Mouse (Mus musculus) hindbrain, embryonic 11.5 days (tissue): ENCODE measurements at regions not wholly inside any gene's neighbourhood (a gene's known extent, or its start where the extent isn't known, plus 50 kb on each side); places are given as distances from the start of the nearest gene placed in this dataset.

ENCODE experiments used
- ATAC-seq: fragments of 200-750 bp; cut with Nextera tagmentation; 2 replicates; pipeline ENCODE4 v1.8.0; 2017; ENCODE audit warnings: mild to moderate bottlenecking, moderate TSS enrichment, moderate library complexity; ENCODE audit not compliant: low FRiP score
- DNase-seq: peaks from one replicate; pipeline ENCODE4 v3.0.0-alpha.2; 2015; ENCODE audit warnings: low spot score
- H3K27ac ChIP-seq: fragments of 300-500 bp; sonication (generic); 2 replicates; pipeline ENCODE4 v1.5.1; 2014; ENCODE audit warnings: mild to moderate bottlenecking, low read depth, low read length
- H3K27me3 ChIP-seq: fragments of 300-500 bp; sonication (generic); 2 replicates; pipeline ENCODE4 v1.6.1; 2014; ENCODE audit warnings: mild to moderate bottlenecking, low read length, moderate library complexity, mixed read lengths; ENCODE audit not compliant: control insufficient read depth, insufficient read depth
- H3K36me3 ChIP-seq: fragments of 300-500 bp; sonication (generic); 2 replicates; pipeline ENCODE4 v1.6.1; 2014; ENCODE audit warnings: mild to moderate bottlenecking, low read length, moderate library complexity, mixed read lengths; ENCODE audit not compliant: control insufficient read depth, insufficient read depth
- H3K4me1 ChIP-seq: fragments of 300-500 bp; sonication (generic); replicated peaks from 2 replicates; pipeline ENCODE4 v1.6.1; 2014; ENCODE audit warnings: low read length, mixed read lengths; ENCODE audit not compliant: control insufficient read depth, insufficient read depth
- H3K4me2 ChIP-seq: fragments of 300-500 bp; sonication (generic); replicated peaks from 2 replicates; pipeline ENCODE4 v1.6.1; 2014; ENCODE audit warnings: mild to moderate bottlenecking, low read depth, low read length
- H3K4me3 ChIP-seq: fragments of 300-500 bp; sonication (generic); 2 replicates; pipeline ENCODE4 v1.5.1; 2014; ENCODE audit warnings: low read depth, low read length
- H3K9ac ChIP-seq: fragments of 300-500 bp; sonication (generic); 2 replicates; pipeline ENCODE4 v1.6.1; 2014; ENCODE audit warnings: low read depth, low read length
- H3K9me3 ChIP-seq: fragments of 300-500 bp; sonication (generic); 2 replicates; pipeline ENCODE4 v1.6.1; 2016; ENCODE audit warnings: low read length; ENCODE audit not compliant: control insufficient read depth
- WGBS: fragments of 180-500 bp; shearing (Covaris S2); extraction: QIAGEN DNeasy Blood & Tissue Kit; methylation state at CpG from one replicate; pipeline ENCODE4 v1.1.7; 2014; 5-methylcytosine and 5-hydroxymethylcytosine counted together

DNA sequence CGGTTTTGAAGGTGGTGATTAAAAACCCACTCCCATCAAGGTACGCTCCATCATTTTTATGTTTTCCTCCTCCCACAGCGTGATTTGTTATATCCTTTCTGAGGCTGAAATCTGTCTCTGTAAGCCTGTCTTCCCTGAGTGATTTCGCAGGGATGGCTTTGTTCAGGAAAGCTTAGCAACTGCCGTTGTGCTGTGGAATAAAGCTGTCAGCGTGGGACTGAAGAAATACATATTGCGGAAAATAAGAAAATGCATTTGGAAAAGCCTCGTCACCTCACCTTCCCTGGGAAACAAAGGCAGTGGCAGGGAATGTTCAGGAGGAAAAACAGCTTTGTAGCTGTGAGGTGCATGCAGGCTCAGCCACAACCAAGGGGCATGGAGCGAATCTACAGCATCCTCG, 310.0 kb upstream of the Id4 start:
- Histone ChIP-seq H3K27ac (no peak overlapping the region), H3K4me2 (no peak overlapping the region), H3K4me1 (no peaks in the 10 kb centered on the region), H3K4me3 (no peak overlapping the region), H3K9me3 (no peaks in the 10 kb centered on the region), H3K36me3 (no peaks in the 10 kb centered on the region), H3K9ac (no peak overlapping the region), H3K27me3 (no peaks in the 10 kb centered on the region)
- WGBS, result 72% methylated on average over 10 of the region's 10 CpGs
- no peak for ATAC-seq
- DNase-seq, result no peak

DNA sequence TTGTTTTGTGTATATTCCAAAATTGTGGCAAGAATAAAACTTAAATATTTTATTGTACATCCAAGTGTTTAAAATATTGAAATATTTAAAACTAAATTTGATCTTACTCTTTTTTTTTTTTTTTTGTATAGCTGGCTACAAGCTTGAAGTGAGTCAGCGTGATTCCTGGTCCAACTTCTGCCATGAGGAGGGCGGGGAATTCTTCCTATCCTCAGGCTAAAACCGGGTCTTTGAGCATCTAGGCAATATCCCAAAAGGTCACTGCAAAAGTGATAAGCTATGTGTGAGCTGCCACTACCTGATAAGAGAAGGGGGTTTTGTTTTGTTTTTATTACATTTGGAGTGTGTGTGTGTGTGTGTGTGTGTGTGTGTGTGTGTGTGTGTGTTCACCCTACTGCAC, 308.1 kb upstream of the Id4 start:
- 85% methylated on average over 3 of the region's 3 CpGs for WGBS
- DNase-seq (no peak), ATAC-seq (no peak)
- Histone ChIP-seq H3K9me3 (no peaks in the 10 kb centered on the region), H3K4me2 (no peak overlapping the region), H3K9ac (no peak overlapping the region), H3K4me1 (no peaks in the 10 kb centered on the region), H3K27ac (no peak overlapping the region), H3K4me3 (no peak overlapping the region), H3K27me3 (no peaks in the 10 kb centered on the region), H3K36me3 (no peaks in the 10 kb centered on the region)

DNA sequence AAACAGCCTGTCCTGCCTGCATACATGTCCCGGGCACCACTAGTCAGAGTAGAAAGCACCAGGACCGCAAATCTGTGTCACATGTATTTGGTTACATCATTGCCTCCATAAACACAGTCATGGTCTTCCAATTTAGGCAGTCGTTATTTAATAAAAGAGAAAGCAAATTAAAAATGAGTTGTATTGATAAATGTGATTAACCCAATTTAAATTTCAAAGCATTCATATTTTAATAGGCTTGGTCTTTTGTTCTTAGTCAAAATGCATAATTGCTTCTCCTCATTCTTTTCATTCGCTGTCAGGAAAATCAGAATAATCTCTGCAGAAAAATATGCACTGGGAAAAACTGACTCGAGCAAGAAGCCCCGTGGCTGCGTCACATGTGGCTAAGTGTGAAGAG, 307.3 kb upstream of the Id4 start:
- DNase-seq, result no peak
- H3K27me3 ChIP-seq, result no peaks in the 10 kb centered on the region
- H3K4me2 ChIP-seq, result no peak overlapping the region
- ATAC-seq, result no peak
- no peaks in the 10 kb centered on the region for H3K36me3 ChIP-seq
- 82% methylated on average over 7 of the region's 7 CpGs for WGBS
- H3K9ac ChIP-seq, result no peak overlapping the region
- no peak overlapping the region for H3K27ac ChIP-seq
- H3K4me3 ChIP-seq, result no peak overlapping the region
- H3K4me1 ChIP-seq, result no peaks in the 10 kb centered on the region
- no peaks in the 10 kb centered on the region for H3K9me3 ChIP-seq

DNA sequence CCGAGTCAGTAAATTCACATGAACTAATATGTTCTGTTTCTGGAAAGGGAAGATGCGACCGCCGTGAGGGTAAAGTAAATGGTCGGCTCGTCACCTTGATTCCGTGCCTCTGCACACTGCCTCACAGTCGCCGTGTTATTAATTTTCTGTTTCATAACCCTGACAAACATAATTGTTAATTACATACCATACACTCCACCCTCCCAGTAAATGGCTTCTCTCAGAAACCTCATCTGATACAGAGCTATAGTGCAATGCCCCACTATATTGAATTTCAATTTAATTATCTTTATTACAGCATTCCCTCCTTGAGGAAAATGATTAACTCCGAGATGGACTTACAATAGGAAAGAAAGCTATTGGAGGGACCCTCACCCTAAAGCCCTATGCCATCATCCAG, 305.5 kb upstream of the Id4 start:
- Histone ChIP-seq H3K4me2 (no peak overlapping the region), H3K9me3 (no peaks in the 10 kb centered on the region), H3K4me3 (no peak overlapping the region), H3K36me3 (no peaks in the 10 kb centered on the region), H3K9ac (no peak overlapping the region), H3K27ac (no peak overlapping the region), H3K4me1 (no peaks in the 10 kb centered on the region), H3K27me3 (no peaks in the 10 kb centered on the region)
- ATAC-seq, result no peak
- no peak for DNase-seq
- 80% methylated on average over 10 of the region's 10 CpGs for WGBS

DNA sequence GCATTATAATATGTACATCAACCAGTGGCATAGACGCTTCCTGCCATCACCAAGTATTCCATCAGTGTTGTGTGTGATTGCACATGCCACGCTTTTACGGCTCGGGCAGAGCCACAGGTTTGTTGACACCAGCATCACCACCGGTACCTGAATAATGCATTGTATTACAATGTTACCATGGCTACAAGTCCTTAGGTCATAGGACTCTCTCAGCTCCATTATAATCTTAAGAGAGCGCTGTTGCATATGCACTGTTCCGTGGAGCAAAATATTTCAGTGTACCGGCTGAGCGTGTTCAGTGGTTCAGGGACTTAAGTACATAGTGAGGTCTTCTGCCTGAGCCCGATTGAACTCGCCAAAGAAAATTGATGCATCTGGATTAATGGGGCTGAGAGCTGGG, 303.4 kb upstream of the Id4 start:
- Histone ChIP-seq H3K27ac (no peak overlapping the region), H3K4me1 (no peaks in the 10 kb centered on the region), H3K9ac (no peak overlapping the region), H3K27me3 (no peaks in the 10 kb centered on the region), H3K4me3 (no peak overlapping the region), H3K36me3 (no peaks in the 10 kb centered on the region), H3K9me3 (no peaks in the 10 kb centered on the region), H3K4me2 (no peak overlapping the region)
- 88% methylated on average over 11 of the region's 11 CpGs for WGBS
- ATAC-seq, result no peak
- no peak for DNase-seq

DNA sequence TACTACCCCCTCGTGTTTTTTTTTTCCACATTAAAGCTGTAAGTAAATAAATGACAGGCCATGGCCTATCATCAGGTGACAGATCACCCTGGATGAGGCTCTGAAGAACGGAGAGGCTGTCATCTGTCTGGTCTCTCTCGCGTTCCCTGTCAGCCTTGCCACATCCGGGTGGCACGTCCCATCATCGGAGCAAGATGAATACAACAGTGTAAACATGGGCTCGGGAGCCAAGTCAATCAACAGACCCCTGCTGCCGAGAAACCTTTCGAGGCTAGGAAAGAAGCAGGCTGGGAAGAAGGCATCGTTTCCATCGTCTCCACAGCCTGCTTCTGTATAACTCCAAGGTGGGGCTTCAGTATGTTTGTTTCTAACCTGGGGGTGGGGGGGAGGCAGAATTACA, 286.8 kb upstream of the Id4 start:
- ATAC-seq (no peak), DNase-seq (no peak)
- Histone ChIP-seq H3K4me2 (no peak overlapping the region), H3K9me3 (no peaks in the 10 kb centered on the region), H3K27ac (no peak overlapping the region), H3K9ac (no peak overlapping the region), H3K36me3 (no peaks in the 10 kb centered on the region), H3K4me1 (no peaks in the 10 kb centered on the region), H3K27me3 (no peaks in the 10 kb centered on the region), H3K4me3 (no peak overlapping the region)
- 34% methylated on average over 12 of the region's 12 CpGs for WGBS

DNA sequence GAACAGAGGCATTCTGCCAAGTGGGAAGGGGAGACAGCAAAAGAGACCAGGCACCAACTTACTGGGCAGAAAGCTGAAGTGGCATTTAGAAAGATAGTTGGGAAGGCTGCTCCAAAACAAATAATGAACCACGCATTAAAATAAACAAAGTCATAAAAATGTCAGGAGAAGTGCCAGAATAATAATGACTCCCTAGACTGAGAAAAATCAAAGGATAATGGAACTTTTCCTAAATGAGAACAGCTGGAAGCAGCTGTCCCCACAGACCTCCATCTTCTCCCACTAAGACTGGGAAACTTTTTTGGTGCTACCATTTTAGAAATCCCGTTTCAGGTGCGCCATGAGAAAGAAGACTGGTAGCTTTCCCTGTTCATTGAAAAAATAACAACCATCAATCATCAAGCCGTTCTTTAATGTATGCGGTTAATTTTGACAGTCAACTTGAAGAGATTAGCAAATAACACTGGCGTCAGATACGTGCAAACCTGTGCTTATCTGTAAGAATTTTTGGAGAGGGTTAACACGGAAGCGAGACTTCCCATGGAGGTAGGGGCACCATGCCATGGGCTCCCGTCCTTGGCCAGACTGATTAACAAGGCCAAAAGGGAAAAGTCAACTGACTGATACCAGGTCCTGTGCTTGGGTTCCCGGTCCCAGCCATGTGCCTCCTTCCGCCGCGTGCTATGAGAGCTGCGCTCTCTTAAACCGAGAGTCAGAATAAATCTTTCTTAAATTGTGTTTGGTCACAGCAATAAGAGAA, 286.1 kb upstream of the Id4 start:
- no peak overlapping the region for H3K9ac ChIP-seq
- ATAC-seq (no peak), DNase-seq (no peak)
- H3K4me3 ChIP-seq, result no peak overlapping the region
- no peak overlapping the region for H3K27ac ChIP-seq
- no peak overlapping the region for H3K4me2 ChIP-seq
- no peaks in the 10 kb centered on the region for H3K27me3 ChIP-seq
- no peaks in the 10 kb centered on the region for H3K4me1 ChIP-seq
- H3K9me3 ChIP-seq, result no peaks in the 10 kb centered on the region
- WGBS, result 91% methylated on average over 16 of the region's 16 CpGs
- H3K36me3 ChIP-seq, result no peaks in the 10 kb centered on the region

DNA sequence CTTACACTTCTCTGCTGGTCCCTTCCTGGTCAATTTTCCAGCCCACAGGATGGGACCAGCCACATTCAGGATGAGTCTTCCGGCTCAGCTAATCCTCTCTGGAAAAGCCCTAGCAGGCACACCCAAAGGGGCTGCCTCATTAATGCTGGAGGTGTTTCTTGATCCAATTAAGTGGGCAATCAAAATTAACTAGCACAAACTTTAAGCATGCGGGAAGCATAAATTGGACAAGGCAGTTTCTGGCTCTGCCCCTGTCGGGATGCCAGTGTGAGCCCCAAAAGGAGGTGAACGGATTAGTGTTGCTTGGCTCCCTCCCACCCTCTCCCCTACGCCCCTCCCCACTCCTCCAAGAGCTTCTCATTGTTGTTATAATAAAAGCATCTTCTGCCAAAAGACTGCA, 262.5 kb upstream of the Id4 start:
- Histone ChIP-seq H3K4me3 (no peak overlapping the region), H3K9ac (no peak overlapping the region), H3K36me3 (no peaks in the 10 kb centered on the region), H3K4me1 (no peaks in the 10 kb centered on the region), H3K9me3 (no peaks in the 10 kb centered on the region), H3K4me2 (no peak overlapping the region), H3K27ac (no peak overlapping the region), H3K27me3 (no peaks in the 10 kb centered on the region)
- ATAC-seq (no peak), DNase-seq (no peak)
- 64% methylated on average over 5 of the region's 5 CpGs for WGBS

DNA sequence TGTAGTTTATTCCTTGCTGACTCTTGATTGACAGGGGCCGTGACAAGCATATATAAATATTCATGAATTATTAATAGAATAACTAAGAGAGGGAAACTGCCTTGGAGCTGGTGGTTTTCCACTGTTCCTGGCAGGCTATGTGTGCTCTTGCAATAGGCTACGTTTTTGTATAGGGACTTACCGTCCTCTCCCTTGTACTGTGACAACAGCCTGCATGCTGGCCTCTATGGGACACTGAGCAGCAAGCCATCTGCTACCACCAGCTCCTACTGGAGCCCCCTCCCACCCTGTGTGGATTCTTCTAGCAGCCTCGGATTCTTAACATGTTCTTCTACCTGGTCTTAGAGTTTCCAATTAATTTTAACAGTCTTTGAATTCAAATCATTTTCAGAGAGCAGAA, 261.6 kb upstream of the Id4 start:
- no peak overlapping the region for H3K9ac ChIP-seq
- no peaks in the 10 kb centered on the region for H3K27me3 ChIP-seq
- DNase-seq (no peak), ATAC-seq (no peak)
- H3K4me2 ChIP-seq, result no peak overlapping the region
- H3K4me3 ChIP-seq, result no peak overlapping the region
- WGBS, result 71% methylated on average over 4 of the region's 4 CpGs
- H3K27ac ChIP-seq, result no peak overlapping the region
- no peaks in the 10 kb centered on the region for H3K9me3 ChIP-seq
- H3K36me3 ChIP-seq, result no peaks in the 10 kb centered on the region
- H3K4me1 ChIP-seq, result no peaks in the 10 kb centered on the region
